Mouse (Mus musculus) ES-Bruce4 (cell line): ENCODE measurements around the gene Bcl7b. TPM values are rescaled to one million over a fixed set of nuclear protein-coding genes. Genes with fewer than 3 reads are reported as not detected.
A peak's percentile ranks its signal among the peaks of the same experiment; 100 is the strongest.

Experiments used
- H3K27ac ChIP-seq: 2 replicates; pipeline ENCODE4 v1.5.1; 2012; ENCODE audit warnings: low read length, inconsistent platforms; ENCODE audit not compliant: insufficient read depth
- H3K27me3 ChIP-seq: 2 replicates; pipeline ENCODE4 v1.6.1; 2012; ENCODE audit warnings: mild to moderate bottlenecking, low read length, inconsistent platforms; ENCODE audit not compliant: control insufficient read depth, poor library complexity, insufficient read depth, severe bottlenecking
- H3K36me3 ChIP-seq: 2 replicates; pipeline ENCODE4 v1.6.1; 2012; ENCODE audit warnings: inconsistent platforms, mild to moderate bottlenecking, low read length, moderate library complexity; ENCODE audit not compliant: control insufficient read depth, poor library complexity, insufficient read depth, severe bottlenecking
- H3K4me1 ChIP-seq: one replicate; pipeline ENCODE4 v1.8.1; 2011; ENCODE audit warnings: low read length; ENCODE audit not compliant: control insufficient read depth, insufficient read depth
- H3K4me3 ChIP-seq: 2 replicates; pipeline ENCODE4 v1.5.1; 2011; ENCODE audit warnings: low read depth, mild to moderate bottlenecking, low read length
- H3K9ac ChIP-seq: 2 replicates; pipeline ENCODE4 v1.6.1; 2012; ENCODE audit warnings: low read depth, mild to moderate bottlenecking, inconsistent platforms; ENCODE audit not compliant: poor library complexity, severe bottlenecking
- H3K9me3 ChIP-seq: replicated peaks from 2 replicates; pipeline ENCODE4 v1.6.1; 2012; ENCODE audit warnings: mild to moderate bottlenecking, low read length, inconsistent platforms; ENCODE audit not compliant: control insufficient read depth, poor library complexity, insufficient read depth, severe bottlenecking
- CTCF ChIP-seq: IDR thresholded peaks from one replicate; pipeline ENCODE4 v1.8.1; 2011; ENCODE audit warnings: low read depth, low read length
- EP300 ChIP-seq: IDR thresholded peaks from 2 replicates; pipeline ENCODE4 v1.6.1; 2011; ENCODE audit warnings: low read depth, low read length; ENCODE audit not compliant: insufficient read depth
- POLR2A ChIP-seq: IDR thresholded peaks from one replicate; pipeline ENCODE4 v1.8.1; 2011; ENCODE audit warnings: low read length; ENCODE audit not compliant: insufficient read depth
- polyA plus RNA-seq: library from polyadenylated mRNA; stranded (reverse); fragments of >200 nt; gene quantifications from 2 replicates; pipeline ENCODE4 v1.2.4, GENCODE M21; 2011; ENCODE audit warnings: low read depth; ENCODE audit not compliant: missing spikeins, insufficient read depth, insufficient read length

Bcl7b gene
- polyA plus RNA-seq, 1 experiment = 19.5 TPM

- Histone ChIP-seq H3K36me3 (peaks cover 31% of the 10 kb centered on the region), H3K4me3 (no peak overlapping the region), H3K9ac (no peak overlapping the region), H3K9me3 (no peaks in the 10 kb centered on the region), H3K27me3 (no peaks in the 10 kb centered on the region), H3K27ac (no peak overlapping the region), H3K4me1 (no peaks in the 10 kb centered on the region)
- TF ChIP-seq EP300 = no peak
- no peak for TF ChIP-seq CTCF
- no peak for TF ChIP-seq POLR2A
Observed at GRCm38 (mm10) chr5:135162361-135162760, 5.7 kb upstream of the Bcl7b start.

DNA sequence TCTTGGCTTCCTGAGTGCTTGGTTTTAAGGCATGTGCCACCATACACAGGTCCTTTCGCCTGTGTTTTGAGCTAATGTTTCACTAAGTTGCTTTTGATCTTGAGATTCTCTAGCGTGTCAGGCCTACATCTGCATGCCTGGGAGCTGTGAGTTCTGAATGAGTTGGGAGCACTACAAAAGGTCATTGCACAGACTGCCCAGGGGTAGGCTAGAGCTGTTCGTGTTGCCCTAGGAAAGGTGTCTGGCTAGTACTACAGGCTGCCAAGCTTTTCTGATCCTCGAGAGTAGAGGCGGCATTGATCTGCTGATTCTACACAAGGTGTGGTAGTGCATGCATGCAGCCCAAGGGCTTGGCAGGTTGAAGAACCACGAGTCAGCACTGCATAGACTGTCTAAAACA, 5.3 kb upstream of the Bcl7b start:
- H3K36me3 ChIP-seq = peaks cover 29% of the 10 kb centered on the region
- H3K27ac ChIP-seq = no peak overlapping the region
- H3K9ac ChIP-seq = no peak overlapping the region
- H3K9me3 ChIP-seq = no peaks in the 10 kb centered on the region
- H3K4me3 ChIP-seq = no peak overlapping the region
- H3K27me3 ChIP-seq = no peaks in the 10 kb centered on the region
- no peaks in the 10 kb centered on the region for H3K4me1 ChIP-seq
- TF ChIP-seq EP300 = no peak
- no peak for TF ChIP-seq CTCF
- no peak for TF ChIP-seq POLR2A

- Histone ChIP-seq H3K4me3 (no peak overlapping the region), H3K9me3 (no peaks in the 10 kb centered on the region), H3K27ac (no peak overlapping the region; the same call in 1 of the 2 replicates), H3K4me1 (no peaks in the 10 kb centered on the region), H3K27me3 (no peaks in the 10 kb centered on the region), H3K36me3 (peaks cover 7% of the 10 kb centered on the region), H3K9ac (no peak overlapping the region)
- no peak for TF ChIP-seq CTCF
- TF ChIP-seq POLR2A = no peak
- no peak for TF ChIP-seq EP300
Observed at GRCm38 (mm10) chr5:135166909-135167308, 1.2 kb upstream of the Bcl7b start.

DNA sequence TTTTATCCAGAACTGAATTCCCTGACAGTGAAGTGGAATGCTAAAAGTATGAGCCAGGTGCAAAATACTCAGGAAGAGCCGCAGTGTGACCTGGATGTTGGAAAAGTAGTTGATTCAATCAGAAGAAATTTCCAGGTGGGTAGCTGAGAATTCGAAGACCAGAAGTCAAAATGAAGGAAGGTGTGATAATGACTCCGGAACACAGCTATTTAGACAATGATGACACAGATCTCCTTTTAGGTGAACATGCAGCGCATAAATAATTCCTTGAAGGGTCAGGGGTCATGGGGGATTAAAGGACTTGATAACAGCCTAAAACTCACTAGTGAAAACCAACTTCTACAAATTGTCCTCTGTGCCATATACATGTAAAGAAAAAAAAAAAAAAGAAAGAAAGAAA, 614 bp upstream of the Bcl7b start:
- H3K27ac ChIP-seq = no peak overlapping the region
- no peak for TF ChIP-seq EP300
- TF ChIP-seq CTCF = no peak
- TF ChIP-seq POLR2A = no peak
- no peak overlapping the region for H3K4me3 ChIP-seq

DNA sequence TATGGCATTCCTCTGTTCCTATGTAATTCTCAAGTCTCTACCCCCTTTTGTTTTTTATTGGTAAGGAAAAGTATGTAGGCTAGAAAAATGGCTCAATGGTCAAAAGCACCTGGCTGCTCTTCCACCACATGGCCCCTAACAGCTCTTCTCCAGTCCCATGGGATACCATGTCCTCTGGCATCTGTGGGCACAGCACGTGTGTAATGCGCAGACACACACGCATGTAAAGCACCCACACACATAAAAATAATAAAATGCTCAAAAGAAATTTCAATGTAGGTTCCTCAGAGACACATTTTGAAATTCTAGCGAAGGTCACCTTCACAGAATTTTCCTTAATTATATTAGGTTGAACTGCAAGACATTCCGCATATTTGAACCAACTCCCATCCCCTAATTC, 1.4 kb downstream of the Bcl7b start:
- Histone ChIP-seq H3K9me3 (no peaks in the 10 kb centered on the region), H3K9ac (peak overlapping the region; percentile 83), H3K4me1 (no peaks in the 10 kb centered on the region), H3K4me3 (peak overlapping the region; percentile 97), H3K27me3 (no peaks in the 10 kb centered on the region), H3K27ac (peak overlapping the region; percentile 88; the same call in 1 of the 2 replicates), H3K36me3 (peaks cover 7% of the 10 kb centered on the region)
- no peak for TF ChIP-seq POLR2A
- no peak for TF ChIP-seq CTCF
- no peak for TF ChIP-seq EP300

More for the DNA sequence above, 614 bp upstream of the Bcl7b start:
- no peaks in the 10 kb centered on the region for H3K9me3 ChIP-seq
- H3K27me3 ChIP-seq = no peaks in the 10 kb centered on the region
- no peaks in the 10 kb centered on the region for H3K4me1 ChIP-seq
- peaks cover 7% of the 10 kb centered on the region for H3K36me3 ChIP-seq
- H3K9ac ChIP-seq = peak overlapping the region; percentile 83

- Histone ChIP-seq H3K9ac (no peak overlapping the region), H3K27ac (no peak overlapping the region), H3K36me3 (peaks cover 7% of the 10 kb centered on the region), H3K27me3 (no peaks in the 10 kb centered on the region), H3K9me3 (no peaks in the 10 kb centered on the region), H3K4me1 (peaks cover 2% of the 10 kb centered on the region), H3K4me3 (no peak overlapping the region)
- TF ChIP-seq EP300 (no peak), CTCF (no peak), POLR2A (no peak)
Observed at GRCm38 (mm10) chr5:135171688-135172220, 3.7 kb downstream of the Bcl7b start.
